Mouse (Mus musculus) right cerebral cortex, postnatal 4 days (tissue): ENCODE measurements around the gene Slc24a4.

Experiments
- DNase-seq: peaks from one replicate; pipeline ENCODE4 v3.0.0-alpha.2; 2022

Gene Slc24a4

GRCm38 (mm10) chr12:102286681-102287414, 158.3 kb downstream of the Slc24a4 start:
- peak; percentile 33 for DNase-seq

- DNase-seq = no peak
Observed at GRCm38 (mm10) chr12:102287904-102288602, 159.5 kb downstream of the Slc24a4 start.

GRCm38 (mm10) chr12:102288846-102289245, 160.3 kb downstream of the Slc24a4 start:
- DNase-seq = no peak

GRCm38 (mm10) chr12:102289568-102289967, 161.0 kb downstream of the Slc24a4 start:
- no peak for DNase-seq

- no peak for DNase-seq
Observed at GRCm38 (mm10) chr12:102290662-102291061, 162.1 kb downstream of the Slc24a4 start.

GRCm38 (mm10) chr12:102291686-102292085, 163.2 kb downstream of the Slc24a4 start:
- no peak for DNase-seq

GRCm38 (mm10) chr12:102292501-102293215, 164.1 kb downstream of the Slc24a4 start:
- no peak for DNase-seq

- DNase-seq = no peak
Observed at GRCm38 (mm10) chr12:102294634-102295033, 166.1 kb downstream of the Slc24a4 start.

GRCm38 (mm10) chr12:102295230-102295629, 166.7 kb downstream of the Slc24a4 start:
- no peak for DNase-seq

GRCm38 (mm10) chr12:102295662-102296061, 167.1 kb downstream of the Slc24a4 start:
- DNase-seq = no peak

GRCm38 (mm10) chr12:102296361-102296760, 167.8 kb downstream of the Slc24a4 start:
- DNase-seq = no peak

- no peak for DNase-seq
Observed at GRCm38 (mm10) chr12:102296967-102297366, 168.4 kb downstream of the Slc24a4 start.

- DNase-seq = no peak
Observed at GRCm38 (mm10) chr12:102299209-102299608, 170.7 kb downstream of the Slc24a4 start.

GRCm38 (mm10) chr12:102301585-102301984, 173.1 kb downstream of the Slc24a4 start:
- DNase-seq = no peak

GRCm38 (mm10) chr12:102302322-102302721, 173.8 kb downstream of the Slc24a4 start:
- no peak for DNase-seq

GRCm38 (mm10) chr12:102302831-102303351, 174.4 kb downstream of the Slc24a4 start:
- no peak for DNase-seq

GRCm38 (mm10) chr12:102303867-102304266, 175.3 kb downstream of the Slc24a4 start:
- no peak for DNase-seq

GRCm38 (mm10) chr12:102305069-102305836, 176.7 kb downstream of the Slc24a4 start:
- DNase-seq = no peak

GRCm38 (mm10) chr12:102308001-102308456, 179.5 kb downstream of the Slc24a4 start:
- peak; percentile 58 for DNase-seq

- DNase-seq = peak; percentile 49
Observed at GRCm38 (mm10) chr12:102308457-102309011, 180.0 kb downstream of the Slc24a4 start.

- DNase-seq = no peak
Observed at GRCm38 (mm10) chr12:102309099-102309799, 180.7 kb downstream of the Slc24a4 start.
